Mouse (Mus musculus) CH12.LX (cell line): ENCODE results near the gene Fndc5. TPM values are rescaled to one million over a fixed set of nuclear protein-coding genes. Genes with fewer than 3 reads are reported as not detected.

Source experiments
- DNase-seq: peaks from one replicate; pipeline ENCODE4 v3.0.0-alpha.2; 2013; ENCODE audit errors: extremely low read depth
- H3K27ac ChIP-seq: 2 replicates; pipeline ENCODE4 v1.5.1; 2012; ENCODE audit warnings: low read depth, mild to moderate bottlenecking, control low read depth, moderate library complexity; ENCODE audit not compliant: insufficient read depth
- H3K27me3 ChIP-seq: replicated peaks from 2 replicates; pipeline ENCODE3; 2012; ENCODE audit warnings: inconsistent platforms
- H3K36me3 ChIP-seq, 2 experiments: replicated peaks in 1 of 2; 2 replicates each; pipeline versions ENCODE3 to v1.6.1; 2012; ENCODE audit warnings: inconsistent platforms in 1 of 2, low read length in 1 of 2, mild to moderate bottlenecking in 1 of 2, mixed read lengths in 1 of 2, moderate library complexity in 1 of 2; ENCODE audit not compliant: control insufficient read depth in 1 of 2, insufficient read depth in 1 of 2
- H3K4me1 ChIP-seq, 2 experiments: 2 replicates each; pipeline ENCODE4 v1.6.1; 2012; ENCODE audit warnings: inconsistent platforms in 1 of 2, moderate library complexity in 1 of 2; ENCODE audit not compliant: insufficient read depth in 2 of 2, control insufficient read depth in 1 of 2
- H3K4me2 ChIP-seq: 2 replicates; pipeline ENCODE4 v1.6.1; 2012; ENCODE audit warnings: low read depth, mild to moderate bottlenecking, control low read depth; ENCODE audit not compliant: poor library complexity, insufficient read depth, severe bottlenecking
- H3K4me3 ChIP-seq, 3 experiments: fragments of 150-350 bp in 1 of 3; sonication (generic) in 1 of 3; replicated peaks in 1 of 3; 2 replicates each; pipeline versions ENCODE3 to v1.5.1; 2011 to 2012; ENCODE audit warnings: low read depth in 2 of 3, low read length in 2 of 3, mild to moderate bottlenecking in 2 of 3, moderate library complexity in 2 of 3, control low read depth in 1 of 3, improper control_type of control experiment in 1 of 3, inconsistent platforms in 1 of 3, mixed read lengths in 1 of 3; ENCODE audit not compliant: poor library complexity in 1 of 3
- H3K79me2 ChIP-seq: replicated peaks from 2 replicates; pipeline ENCODE4 v1.6.1; 2012; ENCODE audit warnings: mild to moderate bottlenecking, moderate library complexity; ENCODE audit not compliant: control insufficient read depth, poor library complexity, insufficient read depth, severe bottlenecking; ENCODE audit errors: extremely low read depth
- H3K9ac ChIP-seq: 2 replicates; pipeline ENCODE4 v1.6.1; 2012; ENCODE audit warnings: low read depth, mild to moderate bottlenecking, control low read depth, moderate library complexity; ENCODE audit not compliant: insufficient read depth
- H3K9me3 ChIP-seq: replicated peaks from 2 replicates; pipeline ENCODE3; 2012; ENCODE audit warnings: low read length, inconsistent platforms, mixed read lengths
- E2F4 ChIP-seq: IDR thresholded peaks from 2 replicates; pipeline ENCODE4 v1.6.1; 2011; ENCODE audit warnings: low read depth, low read length, improper control_type of control experiment; ENCODE audit not compliant: insufficient replicate concordance
- ELF1 ChIP-seq: IDR thresholded peaks from 2 replicates; pipeline ENCODE4 v1.6.1; 2014; ENCODE audit warnings: low read depth, mild to moderate bottlenecking, inconsistent platforms, low read length, improper control_type of control experiment
- EP300 ChIP-seq: IDR thresholded peaks from 2 replicates; pipeline ENCODE4 v1.6.1; 2011; ENCODE audit warnings: low read length, improper control_type of control experiment
- IRF4 ChIP-seq: IDR thresholded peaks from 2 replicates; pipeline ENCODE4 v1.6.1; 2014; ENCODE audit warnings: low read depth, mild to moderate bottlenecking, inconsistent platforms, low read length, improper control_type of control experiment
- JUN ChIP-seq: IDR thresholded peaks from 2 replicates; pipeline ENCODE4 v1.6.1; 2011; ENCODE audit warnings: low read depth, mild to moderate bottlenecking, low read length, improper control_type of control experiment, moderate library complexity; ENCODE audit not compliant: insufficient read depth
- KAT2A ChIP-seq: IDR thresholded peaks from 2 replicates; pipeline ENCODE4 v1.6.1; 2012; ENCODE audit warnings: low read length, improper control_type of control experiment, inconsistent platforms; ENCODE audit not compliant: insufficient replicate concordance
- MAX ChIP-seq: IDR thresholded peaks from 2 replicates; pipeline ENCODE4 v1.6.1; 2011; ENCODE audit warnings: low read length, improper control_type of control experiment
- MXI1 ChIP-seq: IDR thresholded peaks from 2 replicates; pipeline ENCODE4 v1.6.1; 2011; ENCODE audit warnings: mild to moderate bottlenecking, low read depth, low read length, improper control_type of control experiment
- MYC ChIP-seq: IDR thresholded peaks from 2 replicates; pipeline ENCODE4 v1.6.1; 2011; ENCODE audit warnings: low read depth, mild to moderate bottlenecking, improper control_type of control experiment, low read length
- POLR2A ChIP-seq: IDR thresholded peaks from 2 replicates; pipeline ENCODE4 v1.6.1; 2011; ENCODE audit warnings: low read depth, mild to moderate bottlenecking, improper control_type of control experiment, low read length
- TBP ChIP-seq: conservative IDR thresholded peaks from 2 replicates; pipeline ENCODE4 v1.6.1; 2011; ENCODE audit warnings: low read depth, low read length, improper control_type of control experiment
- TCF12 ChIP-seq: IDR thresholded peaks from 2 replicates; pipeline ENCODE4 v1.6.1; 2014; ENCODE audit warnings: low read depth, mild to moderate bottlenecking, inconsistent platforms, low read length, improper control_type of control experiment
- ZC3H11A ChIP-seq: IDR thresholded peaks from 2 replicates; pipeline ENCODE4 v1.6.1; 2012; ENCODE audit warnings: low read depth, mild to moderate bottlenecking, inconsistent platforms, low read length, improper control_type of control experiment
- ZKSCAN1 ChIP-seq: IDR thresholded peaks from 2 replicates; pipeline ENCODE4 v1.6.1; 2012; ENCODE audit warnings: low read depth, inconsistent platforms, low read length, improper control_type of control experiment, borderline replicate concordance
- ZMIZ1 ChIP-seq: IDR thresholded peaks from 2 replicates; pipeline ENCODE4 v1.6.1; 2012; ENCODE audit warnings: low read depth, mild to moderate bottlenecking, inconsistent platforms, low read length, improper control_type of control experiment
- ZNF384 ChIP-seq: IDR thresholded peaks from 2 replicates; pipeline ENCODE4 v1.6.1; 2012; ENCODE audit warnings: low read depth, low read length, improper control_type of control experiment, inconsistent platforms
- dilution Hi-C: fragments of 300-500 bp; cut with MboI; formaldehyde crosslinking; loops from 2 replicates; pipeline ENCODE4 v1.14.3; 2020; ENCODE audit warnings: low sequenced_read_pairs; ENCODE audit not compliant: extremely low pct_unique_long_range_greater_than_20kb, extremely low pct_ligation_motif_present
- in situ Hi-C: fragments of 300-500 bp; cut with MboI; formaldehyde crosslinking; loops from 3 replicates; pipeline ENCODE4 v1.14.3; 2019; ENCODE audit warnings: low sequenced_read_pairs, low pct_ligation_motif_present, low pct_unique_long_range_greater_than_20kb, mixed read lengths
- polyA plus RNA-seq: library from polyadenylated mRNA; unstranded; fragments of >175 nt; gene quantifications from 2 replicates; pipeline ENCODE4 v1.2.1, GENCODE M21; 2012; ENCODE audit warnings: low read depth; ENCODE audit not compliant: insufficient read length
- total RNA-seq, 2 experiments: library from RNA; depleted of rRNA; stranded (reverse); fragments of 300-350 nt in 1 of 2; fragments of >200 nt in 1 of 2; gene quantifications; 2 replicates each; pipeline ENCODE4 v1.2.3; 2012 to 2014

Gene Fndc5
- total and polyA plus RNA-seq, 3 experiments = 0.17 to 0.33 TPM; not detected in 1

GRCm38 (mm10) chr4:129107348-129107899 is 29.4 kb upstream of the Fndc5 start:
- no peak for DNase-seq
- H3K9me3 ChIP-seq = no peaks in the 10 kb centered on the region
- H3K79me2 ChIP-seq = no peaks in the 10 kb centered on the region
- no peak overlapping the region for H3K27ac ChIP-seq
- peaks cover 57% of the 10 kb centered on the region for H3K27me3 ChIP-seq
- TF ChIP-seq E2F4 = no peak
- TF ChIP-seq ZC3H11A = no peak
- TF ChIP-seq TBP = no peak
- no peak for TF ChIP-seq JUN
- no peak for TF ChIP-seq TCF12
- TF ChIP-seq ZNF384 = no peak
- TF ChIP-seq MXI1 = no peak
- dilution Hi-C loops = no loop called here
- no peak overlapping the region for H3K9ac ChIP-seq
- peaks cover 0 to 5% of the 10 kb centered on the region in 2 experiments; a peak in 3 of 4 replicates for H3K4me1 ChIP-seq
- no peak overlapping the region for H3K4me2 ChIP-seq
- in situ Hi-C loops = no loop called here
- no peak overlapping the region for H3K4me3 ChIP-seq
- H3K36me3 ChIP-seq = no peaks in the 10 kb centered on the region

- TF ChIP-seq KAT2A = no peak
- no peak for TF ChIP-seq IRF4
- TF ChIP-seq E2F4 = no peak
- no peak for TF ChIP-seq MYC
- no peak for TF ChIP-seq ZKSCAN1
- no peak for TF ChIP-seq POLR2A
- TF ChIP-seq TBP = no peak
- no peak for TF ChIP-seq TCF12
- no peaks in the 10 kb centered on the region for H3K79me2 ChIP-seq
- dilution Hi-C loops = no loop called here
Observed at GRCm38 (mm10) chr4:129108624-129109023, 28.2 kb upstream of the Fndc5 start.

GRCm38 (mm10) chr4:129110804-129111203 is 26.0 kb upstream of the Fndc5 start:
- H3K27me3 ChIP-seq = peaks cover 69% of the 10 kb centered on the region
- dilution Hi-C loops (no loop called here), in situ Hi-C loops (no loop called here)

More at GRCm38 (mm10) chr4:129108624-129109023, 28.2 kb upstream of the Fndc5 start:
- Histone ChIP-seq H3K4me1 (peaks cover 6 to 7% of the 10 kb centered on the region in 2 experiments), H3K27ac (no peak overlapping the region), H3K27me3 (peaks cover 56% of the 10 kb centered on the region), H3K4me3 (no peak overlapping the region), H3K36me3 (no peaks in the 10 kb centered on the region), H3K9me3 (peaks cover 10% of the 10 kb centered on the region), H3K9ac (no peak overlapping the region), H3K4me2 (no peak overlapping the region)
- in situ Hi-C loops = no loop called here
- no peak for DNase-seq

More at GRCm38 (mm10) chr4:129110804-129111203, 26.0 kb upstream of the Fndc5 start:
- DNase-seq = no peak
- no peak overlapping the region for H3K27ac ChIP-seq
- H3K36me3 ChIP-seq = no peaks in the 10 kb centered on the region
- no peak overlapping the region for H3K4me3 ChIP-seq
- H3K4me1 ChIP-seq = peaks cover 3 to 6% of the 10 kb centered on the region in 2 experiments
- peaks cover 10% of the 10 kb centered on the region for H3K9me3 ChIP-seq
- TF ChIP-seq MAX (no peak), TCF12 (no peak), ELF1 (no peak), IRF4 (no peak), ZMIZ1 (no peak), EP300 (no peak), KAT2A (no peak), ZKSCAN1 (no peak)
- H3K9ac ChIP-seq = no peak overlapping the region
- no peak overlapping the region for H3K4me2 ChIP-seq
- H3K79me2 ChIP-seq = no peaks in the 10 kb centered on the region
